In the genomic region with DNA sequence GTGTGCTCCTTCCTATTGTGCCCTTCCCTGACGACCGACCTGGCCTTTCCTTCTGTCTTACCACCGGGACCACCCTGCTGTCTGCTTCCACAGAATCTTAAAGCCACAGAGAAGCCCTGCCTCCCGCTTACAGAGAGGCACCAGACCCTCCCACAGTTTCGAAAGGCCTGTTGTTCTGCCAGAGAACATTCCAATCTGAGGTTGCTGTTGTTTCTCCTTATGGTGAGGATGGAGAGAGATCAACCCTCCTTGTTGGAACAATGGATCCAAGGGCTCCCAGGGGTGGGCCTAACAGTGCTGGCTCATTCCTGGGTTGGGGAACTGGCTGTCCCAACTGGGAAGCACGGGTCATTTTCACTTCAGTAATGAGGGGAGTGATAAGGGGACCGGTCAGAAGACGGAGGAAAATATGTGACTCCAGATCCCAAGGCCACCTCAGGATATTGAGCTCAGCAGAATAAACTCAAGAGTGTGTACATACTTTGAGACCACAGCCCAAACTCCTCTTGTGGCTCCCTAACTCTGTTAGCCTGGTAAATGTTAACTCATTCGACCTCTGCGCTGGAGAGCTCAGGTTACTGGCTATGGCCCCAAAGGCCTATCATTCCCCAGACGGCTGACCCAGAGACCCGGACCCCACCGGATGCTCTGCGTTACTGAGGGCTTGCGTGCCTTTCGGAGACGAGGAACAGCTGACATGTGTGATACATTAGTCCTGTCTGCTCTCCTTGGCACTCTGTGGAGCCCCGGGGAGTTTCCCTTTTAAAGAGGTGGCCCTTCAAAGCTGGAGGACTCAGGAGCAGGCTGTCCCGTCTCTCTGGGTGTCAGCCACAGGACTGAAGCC, we compare ENCODE assay signal across 9 mouse cellular contexts. TPM values are rescaled to one million over a fixed set of nuclear protein-coding genes. Genes with fewer than 3 reads are reported as not detected.
DNase-seq lines count a peak whose midpoint lies in the region; ATAC-seq lines count a peak whose summit lies in the region.
"Had no signal": no experiment of that assay in that cellular context is flagged by ENCODE, and none has a peak within 500 bp of the region (broad histone marks: within the 10 kb centered on the region; RNA-seq: fewer than 3 reads in every experiment).

A gene (plus strand): TSS at position 677 of the 844 bp plus-strand sequence.

- ATAC-seq in intestine, embryonic 15.5 days: no peak; the same call in 1 of the 2 replicates
- ATAC-seq in lung, embryonic 16.5 days (ENCODE audit: low read depth): peak; percentile 77
- no peak for ATAC-seq in erythroid progenitor cell, adult 5-6 weeks (replicated peaks; ENCODE audit: low FRiP score, poor library complexity, severe bottlenecking)
- ATAC-seq in forebrain, embryonic 15.5 days (replicated peaks): no peak
- ATAC-seq in granulocyte monocyte progenitor cell, adult 5-6 weeks (replicated peaks; ENCODE audit: poor library complexity, severe bottlenecking): no peak

- no peak within 1 kb of the TSS for H3K4me2 ChIP-seq in intestine, embryonic 15.5 days (replicated peaks)
- H3K4me2 ChIP-seq in lung, embryonic 16.5 days (ENCODE audit: low read depth, low read length): peak within 1 kb of the TSS; percentile 32
- no peak within 1 kb of the TSS for H3K4me2 ChIP-seq in forebrain, embryonic 15.5 days (replicated peaks)

- H3K27me3 ChIP-seq in intestine, embryonic 15.5 days (replicated peaks): no peaks in the 10 kb centered on the region
- no peaks in the 10 kb centered on the region for H3K27me3 ChIP-seq in lung, embryonic 16.5 days (ENCODE audit: control insufficient read depth, insufficient read depth, low read depth, low read length)
- no peaks in the 10 kb centered on the region for H3K27me3 ChIP-seq in forebrain, embryonic 15.5 days

- H3K27ac ChIP-seq in intestine, embryonic 15.5 days: peak within 1 kb of the TSS; percentile 37; the same call in 1 of the 2 replicates
- H3K27ac ChIP-seq in lung, embryonic 16.5 days (ENCODE audit: low read length): peak within 1 kb of the TSS; percentile 84
- no peak within 1 kb of the TSS for H3K27ac ChIP-seq in forebrain, embryonic 15.5 days (replicated peaks)

- H3K4me3 ChIP-seq in intestine, embryonic 15.5 days (replicated peaks): no peak within 1 kb of the TSS
- peak within 1 kb of the TSS; percentile 19; the same call in 1 of the 2 replicates for H3K4me3 ChIP-seq in lung, embryonic 16.5 days (ENCODE audit: low read length)
- no peak within 1 kb of the TSS for H3K4me3 ChIP-seq in forebrain, embryonic 15.5 days

- H3K36me3 ChIP-seq in intestine, embryonic 15.5 days: no peaks in the 10 kb centered on the region
- H3K36me3 ChIP-seq in lung, embryonic 16.5 days (ENCODE audit: control insufficient read depth, insufficient read depth, low read length): no peaks in the 10 kb centered on the region
- no peaks in the 10 kb centered on the region for H3K36me3 ChIP-seq in forebrain, embryonic 15.5 days

- H3K9me3 ChIP-seq in intestine, embryonic 15.5 days: no peaks in the 10 kb centered on the region
- H3K9me3 ChIP-seq in lung, embryonic 16.5 days (ENCODE audit: control insufficient read depth, low read length): no peaks in the 10 kb centered on the region
- H3K9me3 ChIP-seq in forebrain, embryonic 15.5 days: no peaks in the 10 kb centered on the region

- H3K4me1 ChIP-seq in intestine, embryonic 15.5 days (replicated peaks): peaks cover 20% of the 10 kb centered on the region
- peaks cover 26% of the 10 kb centered on the region for H3K4me1 ChIP-seq in lung, embryonic 16.5 days (replicated peaks; ENCODE audit: control insufficient read depth, insufficient read depth, low read length)
- H3K4me1 ChIP-seq in forebrain, embryonic 15.5 days: no peaks in the 10 kb centered on the region

- no peak within 1 kb of the TSS for H3K9ac ChIP-seq in intestine, embryonic 15.5 days
- H3K9ac ChIP-seq in lung, embryonic 16.5 days (ENCODE audit: low read length): peak within 1 kb of the TSS; percentile 43
- H3K9ac ChIP-seq in forebrain, embryonic 15.5 days (replicated peaks): no peak within 1 kb of the TSS

- WGBS in intestine, embryonic 15.5 days: 22% methylated on average over 19 of the region's 19 CpGs
- 12% methylated on average over 19 of the region's 19 CpGs for WGBS in lung, embryonic 16.5 days
- WGBS in forebrain, embryonic 15.5 days: 59% methylated on average over 19 of the region's 19 CpGs

- no peak for DNase-seq in adrenal gland, adult 8-10 months
- peak; percentile 83 for DNase-seq in gastrocnemius, adult 18-20 months (ENCODE audit: low spot score)
- DNase-seq in spleen, adult 18-20 months: no peak

RNA-seq across cellular contexts. Expression of the gene that starts here (rescaled TPM):
- total RNA-seq in adrenal gland, adult 8-10 months (2022): 10 to 100 TPM; 40.8 to 52.6 (median 41.6) TPM
- total RNA-seq in gastrocnemius, adult 18-20 months (2021): 10 to 100 TPM in 1 of 2 experiments, 1 to 10 TPM in 1; 8.9 to 14.4 TPM
- 3.9 and 5.4 TPM in 2 replicates for polyA plus RNA-seq in intestine, embryonic 15.5 days (2015; fragmentation: Nextera tagmentation; extraction: Ambion mirVana)
- polyA plus RNA-seq in lung, embryonic 16.5 days (2015; fragmentation: Nextera tagmentation; extraction: Ambion mirVana): 15.4 and 20.9 TPM in 2 replicates
- total RNA-seq in erythroid progenitor cell, adult 5-6 weeks (2015; ENCODE audit: low replicate concordance): 0.84 and 2.2 TPM in 2 replicates
- total RNA-seq in erythroid progenitor cell, adult 5-6 weeks (2017; ENCODE audit: low replicate concordance): 0.39 TPM in 1 of 2 replicates, not detected in the other
- 0.11 TPM in 1 of 2 replicates, not detected in the other for polyA plus RNA-seq in forebrain, embryonic 15.5 days (2015; fragmentation: Nextera tagmentation; extraction: Ambion mirVana)
- not detected in 2 replicates for total RNA-seq in granulocyte monocyte progenitor cell, adult 5-6 weeks (2014; fragmentation: Nextera tagmentation)
- not detected in 2 replicates for total RNA-seq in granulocyte monocyte progenitor cell, adult 5-6 weeks (2017)
- total RNA-seq: MEL had no signal
